Mouse (Mus musculus): ENCODE measurements around the gene Myo1b. TPM values are rescaled to one million over a fixed set of nuclear protein-coding genes. Genes with fewer than 3 reads are reported as not detected.
"Not testable (repeated sequence)": the region's sequence is repeated elsewhere in the genome, so short reads cannot be mapped to it uniquely, and the experiment has no call there.

The Myo1b gene
- total RNA-seq, 2 experiments from 2014 or later: 8.3 to 13.2 TPM

- DNase-seq (ENCODE audit: low spot score): no peak
These were observed 18.7 kb downstream of the Myo1b start for GRCm38 (mm10) chr1:51897160-51897572.

- DNase-seq (ENCODE audit: low spot score): no peak
These were observed 19.9 kb downstream of the Myo1b start for GRCm38 (mm10) chr1:51895961-51896360.

GRCm38 (mm10) chr1:51894721-51895120 lies 21.1 kb downstream of the Myo1b start:
- DNase-seq (ENCODE audit: low spot score): no peak

DNA sequence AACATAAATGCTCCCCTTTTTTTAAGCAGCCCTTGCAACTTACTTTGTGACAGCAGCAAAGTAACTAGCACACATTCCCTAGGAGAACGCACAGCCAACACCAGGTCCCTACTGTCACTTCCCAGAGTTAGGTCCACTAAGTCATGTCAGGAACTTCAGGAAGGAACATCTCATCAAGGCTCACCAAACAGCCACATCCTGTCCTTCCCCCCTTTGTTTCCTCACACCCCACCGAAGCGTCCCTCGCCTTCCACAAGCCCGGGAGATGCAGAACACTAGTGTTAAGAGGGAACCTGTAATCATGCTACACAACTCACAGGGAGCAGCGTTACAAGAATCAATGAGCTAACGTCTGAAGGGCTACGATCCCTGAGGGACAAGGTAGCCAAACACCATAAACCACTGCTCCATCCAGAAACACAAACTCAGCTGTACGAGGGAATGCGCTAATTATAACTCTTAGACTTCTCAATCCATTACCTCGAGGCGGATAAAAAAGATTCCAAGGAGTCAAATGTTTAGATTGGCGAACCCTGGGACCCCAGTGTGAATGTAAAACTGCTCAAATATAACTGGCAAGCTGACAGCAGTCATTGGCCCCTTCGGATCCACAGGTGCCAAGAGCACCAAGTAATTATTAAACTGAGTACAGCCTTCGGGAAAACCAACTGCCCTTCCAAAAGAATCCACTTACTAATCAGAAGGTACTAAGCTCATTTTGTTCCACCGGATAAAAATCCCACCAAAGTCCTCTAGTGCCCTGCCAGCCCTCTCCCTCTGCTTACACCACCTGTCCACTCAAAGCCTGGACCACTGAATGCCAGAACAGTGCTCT lies 22.1 kb downstream of the Myo1b start:
- no peak for DNase-seq (ENCODE audit: low spot score)

GRCm38 (mm10) chr1:51892005-51892404 lies 23.9 kb downstream of the Myo1b start:
- DNase-seq (ENCODE audit: low spot score): no peak

DNA sequence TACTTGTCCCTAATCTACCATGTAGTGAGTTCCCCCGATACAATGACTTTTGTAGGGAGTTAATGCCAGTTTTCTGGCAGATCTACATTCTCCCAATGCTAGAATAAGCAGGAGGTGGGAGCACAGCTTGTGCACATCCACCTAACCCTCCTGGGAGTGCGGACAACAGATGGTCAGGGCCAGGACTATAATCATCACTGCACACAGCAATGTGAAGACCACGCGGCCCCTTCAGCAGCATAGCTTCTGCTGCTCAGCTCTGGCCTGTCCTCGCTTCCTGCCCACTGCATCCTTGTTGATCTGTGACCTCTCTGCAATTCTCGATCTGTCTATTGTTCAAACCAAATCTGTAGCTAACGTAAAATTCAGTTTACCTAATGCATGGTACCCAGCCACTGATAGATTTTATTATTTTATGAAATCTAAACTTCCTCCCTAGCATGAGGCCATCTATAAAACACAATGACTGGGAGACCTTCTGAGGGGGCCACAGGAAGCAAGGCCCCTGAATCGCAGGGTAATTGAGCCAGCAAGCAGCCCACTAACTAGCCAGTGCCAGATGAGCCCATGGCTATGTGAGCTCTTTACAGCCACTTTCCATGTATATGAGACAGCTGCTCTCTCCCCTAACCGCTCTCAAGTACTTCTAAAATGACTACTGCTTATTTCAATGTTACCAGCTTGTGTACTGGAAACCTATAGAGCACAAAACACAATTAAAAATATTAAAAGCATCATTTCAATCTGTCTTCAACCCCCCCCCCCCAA lies 27.6 kb downstream of the Myo1b start:
- no peak for DNase-seq (ENCODE audit: low spot score)

DNA sequence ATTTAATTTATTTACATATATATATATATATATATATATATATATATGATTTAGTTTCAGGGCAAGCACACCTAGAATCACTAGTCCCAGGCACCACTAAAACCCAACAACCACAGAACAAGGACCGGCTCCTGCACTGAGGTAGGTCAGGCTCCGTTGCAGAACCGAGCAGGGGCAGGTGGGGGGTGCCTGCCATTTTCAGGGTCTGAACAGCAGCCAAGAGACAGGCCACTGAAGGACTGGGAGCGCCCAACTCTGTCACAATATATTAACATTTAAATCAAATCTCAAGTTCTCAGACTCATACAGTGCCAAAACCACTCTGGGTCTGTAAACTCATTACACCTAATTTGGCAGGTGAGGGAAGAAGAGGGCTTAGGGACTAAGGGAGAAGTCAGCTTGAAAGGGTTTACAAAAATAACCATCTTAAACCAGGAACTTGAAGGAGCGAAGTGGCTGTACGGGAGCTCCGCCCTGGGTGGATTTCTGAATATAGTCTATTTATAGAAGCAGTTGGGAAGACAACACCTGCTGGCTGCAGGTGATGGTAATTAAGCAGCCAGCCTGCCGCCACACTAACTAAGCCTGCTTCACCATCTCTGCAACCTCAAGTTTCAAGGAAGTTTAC lies 30.4 kb downstream of the Myo1b start:
- DNase-seq (ENCODE audit: low spot score): no peak

GRCm38 (mm10) chr1:51883211-51883610 lies 32.7 kb downstream of the Myo1b start:
- no peak for DNase-seq (ENCODE audit: low spot score)

GRCm38 (mm10) chr1:51882752-51883151 lies 33.1 kb downstream of the Myo1b start:
- no peak for DNase-seq (ENCODE audit: low spot score)

DNA sequence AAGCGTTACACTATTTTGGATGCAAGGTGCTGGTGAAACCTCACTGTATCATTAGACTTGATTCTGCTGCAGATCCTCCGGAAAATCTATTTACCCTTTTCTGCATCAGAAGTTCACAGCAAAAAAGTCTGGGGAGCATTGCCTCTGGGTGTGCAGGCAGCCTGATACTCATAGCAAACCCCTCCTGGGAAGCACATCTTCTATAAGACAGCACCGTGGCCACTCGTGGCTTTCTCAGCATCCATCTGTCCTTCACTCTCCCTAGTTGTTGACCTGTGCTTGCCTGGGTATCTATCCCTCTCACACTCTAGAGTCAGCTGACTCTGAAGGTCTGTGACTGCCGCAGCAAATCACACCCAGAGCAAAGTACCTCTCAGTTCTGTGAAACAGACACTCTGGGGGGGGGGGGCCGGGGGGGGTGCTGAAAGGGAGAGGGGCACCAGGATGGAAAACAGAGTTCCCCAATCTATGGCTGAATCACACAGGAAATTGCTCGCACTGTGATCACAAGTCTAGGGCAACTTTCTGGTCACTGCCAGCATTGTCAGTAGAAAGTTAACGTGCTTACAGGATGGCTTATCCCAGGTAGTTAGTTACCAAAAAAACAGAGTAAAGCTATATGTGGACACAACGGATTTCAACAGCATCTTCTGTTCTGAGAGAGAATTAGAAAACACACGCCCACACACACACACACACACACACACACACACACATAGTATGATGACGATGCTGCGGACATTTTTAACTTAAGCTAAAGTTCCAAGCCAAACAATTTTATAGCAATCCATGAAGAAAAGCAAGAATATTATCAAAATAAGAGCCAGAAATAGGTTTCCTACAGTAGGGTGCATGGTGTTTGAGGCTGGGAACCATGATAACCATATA lies 35.7 kb downstream of the Myo1b start:
- DNase-seq (ENCODE audit: low spot score): no peak

GRCm38 (mm10) chr1:51879333-51879770 lies 36.5 kb downstream of the Myo1b start:
- DNase-seq (ENCODE audit: low spot score): peak; percentile 5

DNA sequence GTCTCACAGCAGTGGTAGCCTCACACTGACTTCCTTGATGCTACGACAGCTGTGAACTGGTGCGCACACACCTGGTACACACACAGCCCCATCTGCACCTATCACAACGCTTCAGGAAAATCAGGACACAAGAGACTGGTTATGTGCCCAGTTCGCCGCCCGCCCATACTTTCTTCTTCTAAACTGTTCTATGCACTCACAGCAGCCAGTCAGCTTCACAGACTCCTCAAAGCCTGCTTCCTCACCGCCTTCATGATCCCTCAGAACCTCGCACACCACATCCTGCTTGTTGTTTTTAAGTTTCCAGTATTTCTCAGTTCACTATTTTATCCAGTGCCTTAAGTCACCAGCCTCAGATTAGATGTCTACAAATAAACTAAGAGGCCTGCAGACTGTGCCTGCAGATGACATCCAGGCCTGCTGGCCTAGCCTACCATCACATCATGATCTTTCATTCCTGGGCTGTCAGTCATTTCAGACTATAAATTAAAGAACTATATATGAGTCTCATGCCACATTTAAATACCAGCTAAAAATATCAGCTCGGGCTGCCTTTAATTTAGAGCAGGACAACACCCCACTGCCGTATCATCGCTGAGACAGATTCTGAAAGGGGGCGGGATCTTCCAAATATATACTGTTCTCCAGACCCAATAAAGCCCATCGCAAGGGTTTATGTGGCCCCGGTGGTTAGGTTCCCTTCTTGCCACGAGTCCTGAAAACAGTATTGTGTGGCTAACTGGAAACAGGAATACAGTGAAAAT lies 40.2 kb downstream of the Myo1b start:
- no peak for DNase-seq (ENCODE audit: low spot score)

- DNase-seq (ENCODE audit: low spot score): no peak
These were observed 43.2 kb downstream of the Myo1b start for GRCm38 (mm10) chr1:51872493-51873261.

- not testable (repeated sequence) for DNase-seq (ENCODE audit: low spot score)
These were observed 44.6 kb downstream of the Myo1b start for GRCm38 (mm10) chr1:51871234-51871633.

DNA sequence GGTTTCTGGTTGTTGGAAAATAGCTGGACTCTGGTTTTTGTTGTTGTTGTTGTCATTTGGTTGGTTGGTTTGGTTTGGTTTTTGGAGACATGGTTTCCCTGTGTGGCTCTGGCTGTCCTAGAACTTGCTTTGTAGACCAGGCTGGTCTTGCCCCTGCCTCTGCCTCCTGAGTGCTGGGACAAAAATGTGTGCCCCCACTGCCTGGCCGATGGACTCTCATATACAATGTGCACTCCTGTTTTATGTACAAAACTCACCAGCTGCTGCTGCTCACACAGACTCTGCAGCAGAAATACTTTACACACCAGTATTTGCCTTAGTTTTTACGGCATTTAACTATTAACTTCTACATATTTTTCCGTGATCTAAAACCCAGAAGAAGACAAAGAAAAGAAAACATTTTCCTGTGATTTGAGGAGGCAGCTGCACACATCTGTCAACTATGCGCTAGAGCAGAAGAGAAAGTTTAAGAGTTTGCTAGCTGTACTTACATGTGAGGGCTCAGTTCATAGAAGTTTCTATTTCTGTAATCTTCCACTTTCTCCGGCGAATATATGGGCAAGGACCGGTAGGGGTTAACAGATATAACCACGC lies 52.9 kb downstream of the Myo1b start:
- no peak for DNase-seq (ENCODE audit: low spot score)

DNA sequence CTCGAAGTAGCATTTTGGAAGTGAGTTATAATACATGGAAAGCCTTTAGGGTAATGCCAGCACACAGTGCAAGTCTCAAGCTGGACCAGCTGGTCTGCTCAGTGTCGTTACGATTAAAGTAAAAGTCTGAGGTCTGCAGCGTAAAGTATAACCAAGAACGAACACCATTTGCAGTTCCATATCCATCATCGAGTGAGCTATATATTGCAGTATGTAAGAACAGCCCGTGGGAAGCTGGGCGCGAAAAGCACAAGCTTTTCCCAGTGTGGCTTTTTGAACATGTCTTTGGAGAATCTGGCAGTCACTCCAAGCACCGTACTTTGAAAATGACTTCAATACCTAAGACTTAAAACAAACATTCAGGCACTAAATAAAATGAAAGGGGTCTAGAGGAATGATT lies 55.0 kb downstream of the Myo1b start:
- no peak for DNase-seq (ENCODE audit: low spot score)

- no peak for DNase-seq (ENCODE audit: low spot score)
These were observed 58.9 kb downstream of the Myo1b start for GRCm38 (mm10) chr1:51856946-51857345.

GRCm38 (mm10) chr1:51856245-51856915 lies 59.5 kb downstream of the Myo1b start:
- DNase-seq (ENCODE audit: low spot score): no peak
